Mouse (Mus musculus): ENCODE measurements around the gene Cfap161. TPM values are rescaled to one million over a fixed set of nuclear protein-coding genes. Genes with fewer than 3 reads are reported as not detected.

The Cfap161 gene
- polyA plus RNA-seq, 1 experiment from 2014 or later, result not detected

DNA sequence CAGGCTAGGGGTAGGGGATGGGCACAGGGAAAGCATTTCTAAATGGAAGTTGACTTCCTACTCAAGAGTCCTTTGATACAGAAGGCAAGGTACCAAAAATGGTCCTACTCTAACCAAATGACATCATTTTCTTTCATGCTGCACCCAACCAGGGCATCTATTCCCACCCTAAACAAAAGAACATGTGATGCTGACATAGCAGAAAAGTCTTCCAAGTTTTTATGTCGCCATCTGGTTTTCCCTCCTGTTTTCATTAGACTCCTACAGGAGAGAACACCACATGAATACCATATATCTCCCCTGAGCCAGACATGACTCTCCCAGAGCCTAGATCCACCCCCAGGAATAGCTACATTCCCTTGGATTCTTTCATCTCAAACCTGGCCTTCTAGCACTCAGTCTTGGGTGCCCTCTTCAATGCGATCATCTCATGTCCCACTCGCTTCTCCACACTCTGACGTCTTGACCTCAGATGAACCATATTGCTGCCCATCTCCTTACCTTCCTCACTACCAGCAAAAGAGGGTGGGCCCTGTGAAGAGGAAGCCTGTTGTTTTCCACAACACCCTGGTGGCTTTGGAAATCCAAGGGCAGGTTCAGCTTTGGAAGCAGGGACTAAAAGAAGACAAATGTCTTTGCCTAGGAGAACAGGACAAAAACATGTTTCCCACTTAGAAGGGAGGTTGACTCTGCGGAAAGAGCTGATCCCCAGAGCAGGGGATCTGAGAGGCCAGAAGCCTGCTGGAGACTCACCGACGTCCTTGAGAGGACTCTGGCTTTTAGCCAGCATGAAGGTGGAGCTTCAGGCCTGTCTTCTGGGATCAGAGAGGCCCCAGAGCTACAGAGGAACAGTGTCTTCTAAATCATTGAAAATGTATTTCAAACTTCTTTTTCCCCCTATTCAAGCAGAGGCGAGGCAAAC, 6.1 kb upstream of the Cfap161 start:
- H3K4me3 ChIP-seq, result no peak overlapping the region
- 81% methylated on average over 8 of the region's 8 CpGs for WGBS
- ATAC-seq (ENCODE audit: low FRiP score, low read depth), result no peak
- no peaks in the 10 kb centered on the region for H3K27me3 ChIP-seq (replicated peaks)
- no peak overlapping the region for H3K27ac ChIP-seq
- H3K9me3 ChIP-seq, result no peaks in the 10 kb centered on the region
- H3K4me2 ChIP-seq (replicated peaks), result no peak overlapping the region
- H3K36me3 ChIP-seq, result no peaks in the 10 kb centered on the region
- H3K4me1 ChIP-seq, result no peaks in the 10 kb centered on the region
- H3K9ac ChIP-seq, result no peak overlapping the region

DNA sequence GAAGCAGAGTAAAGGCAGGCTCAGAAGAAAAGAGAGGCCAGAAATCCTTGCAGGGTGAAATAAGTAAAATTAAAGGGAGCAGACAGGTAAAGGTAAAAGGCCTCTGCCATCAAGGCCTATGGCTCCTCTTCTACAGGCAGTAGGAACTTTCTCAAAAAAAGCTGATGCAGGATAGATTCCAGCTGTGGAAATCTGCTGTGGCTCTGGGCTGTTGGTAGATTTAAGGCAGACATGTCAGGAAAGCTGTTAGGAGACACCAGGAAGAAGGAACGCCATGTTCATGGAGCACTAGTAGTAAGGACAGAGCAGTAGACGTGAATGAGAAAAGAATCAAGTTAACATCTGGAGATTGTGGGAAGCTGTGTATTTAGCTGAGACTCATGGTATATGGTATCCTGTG, 5.4 kb upstream of the Cfap161 start:
- no peak overlapping the region for H3K9ac ChIP-seq
- no peak for ATAC-seq (ENCODE audit: low FRiP score, low read depth)

DNA sequence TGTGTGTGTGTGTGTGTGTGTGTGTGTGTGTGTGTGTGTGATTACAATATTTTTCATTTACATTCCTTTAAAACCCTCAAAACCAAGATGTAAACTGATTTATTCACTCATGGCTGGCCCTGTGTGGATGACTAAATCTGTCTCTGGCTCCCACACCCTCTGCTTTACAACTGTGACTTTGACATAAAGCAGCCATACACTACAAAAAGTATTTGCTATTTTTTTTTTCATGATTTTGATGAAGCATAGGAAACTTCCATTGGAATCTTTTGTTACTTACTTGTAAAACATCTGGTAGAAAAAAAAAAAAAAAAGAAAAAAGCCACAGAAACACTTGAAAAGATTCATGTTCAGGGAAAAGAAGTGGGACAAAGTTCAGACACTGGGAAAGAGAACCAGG, 3.3 kb upstream of the Cfap161 start:
- no peak overlapping the region for H3K9ac ChIP-seq
- no peak overlapping the region for H3K4me3 ChIP-seq
- no peaks in the 10 kb centered on the region for H3K9me3 ChIP-seq
- ATAC-seq (ENCODE audit: low FRiP score, low read depth), result no peak
- no peaks in the 10 kb centered on the region for H3K27me3 ChIP-seq (replicated peaks)
- no peak overlapping the region for H3K27ac ChIP-seq
- peaks cover 7% of the 10 kb centered on the region for H3K4me1 ChIP-seq
- H3K4me2 ChIP-seq (replicated peaks), result no peak overlapping the region
- no peaks in the 10 kb centered on the region for H3K36me3 ChIP-seq

More for the DNA sequence above, 5.4 kb upstream of the Cfap161 start:
- H3K4me3 ChIP-seq, result no peak overlapping the region
- no peaks in the 10 kb centered on the region for H3K27me3 ChIP-seq (replicated peaks)
- H3K4me1 ChIP-seq, result no peaks in the 10 kb centered on the region
- H3K9me3 ChIP-seq, result no peaks in the 10 kb centered on the region
- WGBS, result 87% methylated on average over 2 of the region's 2 CpGs
- no peaks in the 10 kb centered on the region for H3K36me3 ChIP-seq
- no peak overlapping the region for H3K4me2 ChIP-seq (replicated peaks)
- no peak overlapping the region for H3K27ac ChIP-seq

DNA sequence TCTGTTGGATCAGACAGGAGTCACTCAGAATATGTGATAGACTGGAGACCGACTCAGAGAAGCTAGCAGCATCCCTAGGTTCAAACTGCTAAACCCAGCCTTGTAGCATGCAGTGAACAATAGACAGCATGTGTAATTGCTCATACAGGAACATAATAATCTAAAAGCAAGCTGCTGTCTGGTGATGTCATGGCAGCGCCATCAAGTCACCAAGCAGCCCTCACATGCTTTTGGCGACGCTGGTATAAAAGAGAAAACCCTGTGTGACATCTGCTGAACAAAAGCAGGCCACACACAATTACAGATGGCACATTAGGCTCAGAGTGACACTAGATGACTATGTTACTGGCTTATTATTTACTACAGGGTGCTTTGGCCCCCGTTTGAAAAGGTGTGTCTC, 1.5 kb upstream of the Cfap161 start:
- Histone ChIP-seq H3K4me3 (no peak overlapping the region), H3K27ac (no peak overlapping the region), H3K9me3 (no peaks in the 10 kb centered on the region), H3K4me1 (peaks cover 7% of the 10 kb centered on the region), H3K27me3 (replicated peaks) (no peaks in the 10 kb centered on the region), H3K4me2 (replicated peaks) (no peak overlapping the region), H3K36me3 (no peaks in the 10 kb centered on the region), H3K9ac (no peak overlapping the region)
- no peak for ATAC-seq (ENCODE audit: low FRiP score, low read depth)
- WGBS, result 48% methylated on average over 5 of the region's 5 CpGs

DNA sequence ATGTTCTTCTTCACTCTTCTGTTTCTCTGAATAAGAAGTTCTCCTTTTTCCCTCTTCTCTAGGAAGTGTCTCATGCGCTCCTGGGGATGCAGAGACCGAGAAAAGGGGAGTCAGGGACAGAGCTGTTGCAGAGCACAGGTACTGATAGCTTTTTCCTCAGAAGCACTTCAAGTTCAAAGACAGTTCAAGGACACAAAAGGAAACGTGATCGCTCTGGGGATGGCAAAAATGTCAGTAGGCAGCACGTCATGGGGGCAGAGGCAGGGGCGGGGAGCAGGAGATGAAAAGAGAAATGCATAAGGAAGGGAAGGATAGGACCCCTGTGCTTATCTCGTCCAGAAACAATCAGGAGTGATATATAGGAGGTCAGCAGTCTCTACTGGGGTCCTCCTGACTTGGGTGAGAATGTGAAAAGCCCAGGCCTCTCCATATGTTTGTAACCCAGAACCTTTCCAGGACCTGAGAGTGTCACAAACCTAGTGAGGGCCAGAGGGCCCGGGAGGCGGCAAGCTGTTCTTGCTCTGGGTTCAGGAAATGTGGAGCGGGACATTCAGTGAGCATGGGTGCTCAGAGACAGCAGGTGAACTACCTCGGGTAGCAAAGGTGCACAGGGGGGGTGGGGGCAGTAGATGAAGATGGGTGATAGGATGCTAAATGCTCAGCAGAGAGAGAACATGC, 535 bp downstream of the Cfap161 start:
- ATAC-seq (ENCODE audit: low FRiP score, low read depth), result 0 out of 2 replicates have a peak, but pooled peaks have one; percentile 12
- no peak overlapping the region for H3K9ac ChIP-seq
- H3K4me3 ChIP-seq, result no peak overlapping the region

DNA sequence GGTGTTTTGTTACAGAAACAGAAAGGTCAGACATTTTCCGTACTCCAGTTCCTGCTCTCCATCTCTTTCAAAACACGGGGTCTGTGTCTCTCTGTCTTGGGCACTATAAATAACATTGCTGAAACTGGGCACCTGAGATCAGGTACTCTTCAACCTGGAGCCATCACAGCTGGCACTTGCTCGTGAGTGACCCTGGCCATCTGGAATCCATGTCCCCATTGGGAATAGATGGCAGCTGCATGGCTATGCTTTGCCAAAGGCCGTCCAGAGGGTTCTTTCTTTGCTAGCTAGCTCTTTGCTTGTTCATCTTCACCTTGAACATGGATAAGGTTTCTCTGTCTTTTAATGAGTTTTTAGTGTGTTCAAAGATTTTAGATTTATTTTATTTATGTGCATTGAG, 13.8 kb downstream of the Cfap161 start:
- no peaks in the 10 kb centered on the region for H3K4me1 ChIP-seq
- no peak for ATAC-seq (ENCODE audit: low FRiP score, low read depth)
- H3K27ac ChIP-seq, result no peak overlapping the region
- H3K9me3 ChIP-seq, result no peaks in the 10 kb centered on the region
- H3K4me3 ChIP-seq, result no peak overlapping the region
- no peak overlapping the region for H3K4me2 ChIP-seq (replicated peaks)
- no peak overlapping the region for H3K9ac ChIP-seq
- H3K27me3 ChIP-seq (replicated peaks), result no peaks in the 10 kb centered on the region
- H3K36me3 ChIP-seq, result no peaks in the 10 kb centered on the region
- 87% methylated on average over 4 of the region's 4 CpGs for WGBS

More for the DNA sequence above, 535 bp downstream of the Cfap161 start:
- no peaks in the 10 kb centered on the region for H3K36me3 ChIP-seq
- H3K4me1 ChIP-seq, result peaks cover 7% of the 10 kb centered on the region
- H3K4me2 ChIP-seq (replicated peaks), result peak overlapping the region; percentile 48
- no peak overlapping the region for H3K27ac ChIP-seq
- H3K27me3 ChIP-seq (replicated peaks), result no peaks in the 10 kb centered on the region
- 41% methylated on average over 11 of the region's 11 CpGs for WGBS
- H3K9me3 ChIP-seq, result no peaks in the 10 kb centered on the region

DNA sequence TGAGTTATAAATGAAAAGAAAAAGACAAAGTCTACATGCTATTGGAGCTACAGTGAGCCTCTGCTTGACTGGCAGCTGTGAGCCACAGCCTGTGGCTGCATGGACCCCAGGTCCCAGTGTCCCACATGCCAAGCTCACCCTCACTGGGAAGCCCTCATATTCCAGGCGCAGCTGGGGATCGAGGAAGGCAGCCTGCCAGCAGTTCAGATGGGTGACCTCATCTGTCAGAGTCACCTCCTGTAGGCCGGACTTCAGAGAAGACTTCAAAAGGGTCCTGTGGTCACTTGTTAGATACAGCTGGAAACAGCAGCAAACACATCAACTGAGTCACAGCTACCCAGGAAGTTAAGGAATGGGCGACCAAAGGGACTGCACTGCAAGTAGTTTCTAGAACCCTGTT, 14.7 kb downstream of the Cfap161 start:
- no peak for ATAC-seq (ENCODE audit: low FRiP score, low read depth)
- Histone ChIP-seq H3K4me3 (no peak overlapping the region), H3K36me3 (no peaks in the 10 kb centered on the region), H3K27ac (no peak overlapping the region), H3K27me3 (replicated peaks) (no peaks in the 10 kb centered on the region), H3K9ac (no peak overlapping the region), H3K4me2 (replicated peaks) (no peak overlapping the region), H3K4me1 (no peaks in the 10 kb centered on the region), H3K9me3 (no peaks in the 10 kb centered on the region)
- 77% methylated on average over 4 of the region's 4 CpGs for WGBS

DNA sequence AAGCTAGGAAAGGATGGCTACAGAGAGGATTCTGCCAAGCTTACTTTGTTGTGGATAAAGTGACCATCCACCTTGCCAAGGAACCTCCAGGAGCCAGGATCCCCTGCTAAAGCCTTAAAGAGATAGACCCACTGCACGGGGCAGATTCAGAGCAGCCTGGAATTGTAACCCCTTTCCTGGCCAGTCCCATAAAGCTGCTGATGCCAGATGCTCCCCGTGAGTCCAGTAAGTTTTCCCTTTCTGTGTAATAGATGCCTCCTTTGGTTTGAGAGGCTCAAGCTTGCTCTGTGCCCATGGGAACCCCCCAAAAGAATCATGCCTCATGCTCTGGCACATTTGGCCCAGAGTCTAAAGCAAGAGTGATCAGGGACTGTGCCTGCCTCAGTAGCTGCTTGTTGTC, 15.7 kb downstream of the Cfap161 start:
- 80% methylated on average over 2 of the region's 2 CpGs for WGBS
- H3K27ac ChIP-seq, result no peak overlapping the region
- H3K4me1 ChIP-seq, result no peaks in the 10 kb centered on the region
- no peak overlapping the region for H3K4me3 ChIP-seq
- no peaks in the 10 kb centered on the region for H3K9me3 ChIP-seq
- no peaks in the 10 kb centered on the region for H3K36me3 ChIP-seq
- no peaks in the 10 kb centered on the region for H3K27me3 ChIP-seq (replicated peaks)
- no peak for ATAC-seq (ENCODE audit: low FRiP score, low read depth)
- H3K4me2 ChIP-seq (replicated peaks), result no peak overlapping the region
- no peak overlapping the region for H3K9ac ChIP-seq

DNA sequence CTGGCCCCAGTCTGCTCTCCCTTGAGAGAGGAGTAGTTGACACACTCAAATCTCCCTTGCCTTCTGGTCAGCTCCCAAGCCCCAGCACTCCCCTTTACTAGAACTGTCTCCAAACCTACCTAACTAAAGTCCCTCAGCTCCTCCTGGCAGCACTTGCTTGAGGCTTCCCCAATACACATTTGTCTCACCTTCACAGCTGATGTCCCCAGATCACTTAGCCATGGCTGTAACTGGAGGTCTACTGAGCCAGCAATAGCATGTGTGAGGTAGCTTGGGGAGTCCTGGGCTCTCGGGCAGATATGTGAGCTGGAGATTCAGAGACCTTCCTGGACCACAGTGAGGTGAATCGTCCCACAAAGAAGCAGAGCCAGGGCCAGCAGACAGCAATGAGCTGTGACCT, 16.2 kb downstream of the Cfap161 start:
- 81% methylated on average over 2 of the region's 2 CpGs for WGBS
- Histone ChIP-seq H3K4me2 (replicated peaks) (no peak overlapping the region), H3K9ac (no peak overlapping the region), H3K9me3 (no peaks in the 10 kb centered on the region), H3K27ac (no peak overlapping the region), H3K4me1 (no peaks in the 10 kb centered on the region), H3K27me3 (replicated peaks) (no peaks in the 10 kb centered on the region), H3K36me3 (no peaks in the 10 kb centered on the region), H3K4me3 (no peak overlapping the region)
- no peak for ATAC-seq (ENCODE audit: low FRiP score, low read depth)

DNA sequence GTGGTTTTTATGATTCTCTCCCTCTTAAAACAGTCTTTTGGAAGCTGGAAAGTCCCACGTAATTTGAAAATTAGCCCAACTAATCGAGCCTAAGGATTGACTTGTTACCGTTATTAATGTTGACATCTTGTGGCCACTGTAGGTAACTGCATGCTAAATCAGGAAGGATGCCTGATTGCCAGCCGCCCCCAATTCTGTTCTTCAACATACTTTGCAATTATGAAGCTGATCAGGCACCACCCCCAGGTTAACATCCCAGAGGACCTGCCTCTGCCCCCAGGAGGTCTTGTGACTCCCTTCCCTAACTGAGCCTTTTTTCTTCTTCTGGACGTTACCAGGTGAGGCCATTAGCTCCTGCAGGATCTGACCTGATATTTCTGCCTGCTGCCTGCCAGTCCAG, 20.0 kb downstream of the Cfap161 start:
- no peaks in the 10 kb centered on the region for H3K9me3 ChIP-seq
- no peak overlapping the region for H3K9ac ChIP-seq
- whole genome bisulfite sequencing, result 37% methylated on average over 5 of the region's 5 CpGs
- H3K4me2 ChIP-seq (replicated peaks), result no peak overlapping the region
- no peak overlapping the region for H3K4me3 ChIP-seq
- no peak for ATAC-seq (ENCODE audit: low FRiP score, low read depth)
- no peak overlapping the region for H3K27ac ChIP-seq
- no peaks in the 10 kb centered on the region for H3K36me3 ChIP-seq
- H3K4me1 ChIP-seq, result no peaks in the 10 kb centered on the region
- no peaks in the 10 kb centered on the region for H3K27me3 ChIP-seq (replicated peaks)

DNA sequence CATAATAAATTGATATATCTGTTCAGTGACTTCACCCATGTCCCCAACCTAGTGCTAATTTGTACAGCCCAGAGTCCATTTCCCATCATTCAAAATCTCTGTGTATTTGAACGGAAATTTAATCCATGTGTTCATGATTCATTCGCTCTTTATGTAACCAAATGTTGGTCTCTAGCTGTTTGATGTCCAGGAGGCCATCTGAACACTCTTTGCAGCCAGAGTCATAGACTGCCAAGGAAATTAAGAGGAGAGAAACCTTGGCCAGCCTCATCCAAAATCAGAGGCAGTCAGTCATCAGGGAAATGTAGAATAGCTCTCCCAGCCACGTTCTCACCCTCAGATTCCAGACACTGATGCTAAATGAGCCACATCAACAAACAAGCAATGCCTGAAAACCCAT, 31.0 kb downstream of the Cfap161 start:
- no peak for ATAC-seq (ENCODE audit: low FRiP score, low read depth)
- no peak overlapping the region for H3K27ac ChIP-seq
- H3K9ac ChIP-seq, result no peak overlapping the region
- no peaks in the 10 kb centered on the region for H3K9me3 ChIP-seq
- no peaks in the 10 kb centered on the region for H3K27me3 ChIP-seq (replicated peaks)
- no peak overlapping the region for H3K4me2 ChIP-seq (replicated peaks)
- WGBS, result 76% methylated on average over 3 of the region's 3 CpGs
- H3K4me3 ChIP-seq, result no peak overlapping the region
- no peaks in the 10 kb centered on the region for H3K36me3 ChIP-seq
- no peaks in the 10 kb centered on the region for H3K4me1 ChIP-seq

DNA sequence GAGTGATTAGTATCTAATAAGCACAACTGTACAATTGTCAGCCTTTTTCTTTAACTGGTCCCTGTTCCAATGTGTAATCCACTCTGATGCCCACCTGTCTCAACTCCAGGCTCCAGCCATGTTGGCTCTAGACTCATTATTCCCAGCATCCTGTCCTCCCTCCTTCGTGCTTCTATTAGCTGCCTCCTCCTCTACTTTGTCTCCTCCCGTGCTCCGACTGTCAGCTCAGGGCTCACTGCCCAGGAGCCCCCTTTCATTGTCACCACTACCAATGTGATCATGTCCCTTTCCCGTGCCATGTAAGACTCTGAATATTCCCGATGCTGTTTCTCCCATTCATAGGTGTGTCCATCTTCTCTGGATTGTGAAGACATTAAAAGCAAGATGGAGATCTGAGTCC, 32.3 kb downstream of the Cfap161 start:
- 87% methylated on average over 5 of the region's 5 CpGs for WGBS
- Histone ChIP-seq H3K4me3 (no peak overlapping the region), H3K27ac (no peak overlapping the region), H3K36me3 (no peaks in the 10 kb centered on the region), H3K4me1 (no peaks in the 10 kb centered on the region), H3K4me2 (replicated peaks) (no peak overlapping the region), H3K9me3 (no peaks in the 10 kb centered on the region), H3K9ac (no peak overlapping the region), H3K27me3 (replicated peaks) (no peaks in the 10 kb centered on the region)
- no peak for ATAC-seq (ENCODE audit: low FRiP score, low read depth)
